ENCODE assay signal across 10 mouse cellular contexts in the genomic region with DNA sequence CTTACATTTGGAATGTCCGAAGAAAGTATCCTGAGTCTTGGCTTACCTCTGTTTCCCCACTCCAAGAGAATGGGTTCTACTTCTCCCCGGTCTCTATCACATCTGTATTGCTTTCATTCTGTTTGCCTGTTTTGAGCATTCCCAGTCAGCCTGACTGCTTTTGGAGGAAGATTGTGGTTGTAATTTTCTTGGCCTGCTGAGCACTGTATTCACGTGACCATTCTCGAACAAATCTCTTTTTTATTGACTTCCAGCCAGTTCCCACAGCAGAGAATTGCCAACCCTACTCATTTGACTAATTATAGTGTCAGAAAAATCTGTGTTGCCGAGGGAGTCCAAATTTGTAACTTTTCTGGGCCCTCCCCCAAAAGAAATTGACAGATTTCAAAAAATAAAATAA. TPM values are rescaled to one million over a fixed set of nuclear protein-coding genes. Genes with fewer than 3 reads are reported as not detected.
A peak's percentile ranks its signal among the peaks of the same experiment; 100 is the strongest.
DNase-seq lines count a peak whose midpoint lies in the region; ATAC-seq and TF ChIP-seq lines count a peak whose summit lies in the region.
"Had no signal": no experiment of that assay in that cellular context is flagged by ENCODE, and none has a peak within 500 bp of the region (broad histone marks: within the 10 kb centered on the region; RNA-seq: fewer than 3 reads in every experiment).

A gene (minus strand): TSS at position 121 of the 400 bp plus-strand sequence.

- H3K36me3 ChIP-seq in lung, postnatal 0 days (ENCODE audit: insufficient read depth, low read length) = no peaks in the 10 kb centered on the region
- H3K36me3 ChIP-seq: limb, embryonic 13.5 days had no signal

- H3K9ac ChIP-seq in lung, postnatal 0 days (replicated peaks; ENCODE audit: low read depth) = no peak within 1 kb of the TSS
- H3K9ac ChIP-seq: limb, embryonic 13.5 days had no signal

- H3K27me3 ChIP-seq in lung, postnatal 0 days (replicated peaks; ENCODE audit: insufficient read depth, low read length) = no peaks in the 10 kb centered on the region
- H3K27me3 ChIP-seq: limb, embryonic 13.5 days had no signal

- ATAC-seq in lung, postnatal 0 days = no peak

- peak within 1 kb of the TSS; percentile 15; the same call in 1 of the 2 replicates for H3K4me2 ChIP-seq in lung, postnatal 0 days (replicated peaks; ENCODE audit: low read depth, low read length)
- H3K4me2 ChIP-seq: limb, embryonic 13.5 days had no signal

- H3K4me3 ChIP-seq in left cerebral cortex, adult 2 months = no peak within 1 kb of the TSS
- H3K4me3 ChIP-seq in lung, postnatal 0 days (ENCODE audit: low read depth, low read length) = 0 out of 2 replicates have a peak within 1 kb of the TSS, but pooled peaks have one; percentile 3
- H3K4me3 ChIP-seq: erythroblast, embryonic 14.5 days; limb, embryonic 13.5 days had no signal

- H3K27ac ChIP-seq in left cerebral cortex, adult 2 months = no peak within 1 kb of the TSS
- H3K27ac ChIP-seq in lung, postnatal 0 days (ENCODE audit: low read length) = no peak within 1 kb of the TSS
- H3K27ac ChIP-seq: limb, embryonic 13.5 days had no signal

- H3K9me3 ChIP-seq in lung, postnatal 0 days (ENCODE audit: low read length) = no peaks in the 10 kb centered on the region
- H3K9me3 ChIP-seq: limb, embryonic 13.5 days had no signal

- DNase-seq in left cerebral cortex, adult 11 months (ENCODE audit: low spot score) = peak; percentile 1
- no peak for DNase-seq in left cerebral cortex, adult 2 months (ENCODE audit: extremely low spot score in 1 of 2, low spot score in 2 of 2)
- no peak for DNase-seq in adrenal gland, postnatal 4 days (ENCODE audit: low spot score in 2 of 2)
- DNase-seq in gastrocnemius, postnatal 36 days = peak in 1 of 2 experiments; percentile 12
- DNase-seq in lung, postnatal 0 days (ENCODE audit: low spot score) = peak; percentile 52
- DNase-seq in thymus, postnatal 14 days = no peak
- no peak for DNase-seq in left cerebral cortex, adult 18-20 months (ENCODE audit: low spot score in 2 of 2)
- DNase-seq in retina, postnatal 1 day = no peak

- intact Hi-C loops in left cerebral cortex, adult 2 months (cut with DNase I) = no loop called here
- intact Hi-C loops in gastrocnemius, postnatal 36 days (cut with DNase I) = no loop called here

- WGBS in lung, postnatal 0 days = 42% methylated on average over 5 of the region's 5 CpGs

- no peaks in the 10 kb centered on the region for H3K4me1 ChIP-seq in lung, postnatal 0 days (ENCODE audit: insufficient read depth, low read depth, low read length)

- TF ChIP-seq CTCF in left cerebral cortex, adult 2 months (IDR thresholded peaks at IDR 0.05) = no peak
- no peak for TF ChIP-seq CTCF in lung, postnatal 0 days (IDR thresholded peaks at IDR 0.05)

- TF ChIP-seq EP300 in lung, postnatal 0 days (IDR thresholded peaks at IDR 0.05) = no peak

RNA-seq across cellular contexts. Expression of the gene that starts here (rescaled TPM):
- total RNA-seq in left cerebral cortex, adult 2 months (2021) = 1 to 10 TPM; 2.9 to 3.1 TPM
- 10 to 100 TPM; 32.6 to 34.8 TPM for total RNA-seq in adrenal gland, postnatal 4 days (2021)
- 10 to 100 TPM; 24.7 to 30.4 TPM for total RNA-seq in gastrocnemius, postnatal 36 days (2021)
- 7.6 and 8.7 TPM in 2 replicates for polyA plus RNA-seq in lung, postnatal 0 days (2015; fragmentation: Nextera tagmentation; extraction: Ambion mirVana)
- total RNA-seq in left cerebral cortex, adult 18-20 months (2021) = 1 to 10 TPM; 3.0 to 6.5 TPM
- polyA plus RNA-seq: erythroblast, embryonic 14.5 days had no signal

Comparison
In these comparisons a context has a peak if more than half of its experiments do, and no peak if none do; other contexts are left out.
1. DNase-seq: peak in left cerebral cortex, adult 11 months (single experiment) and lung, postnatal 0 days (single experiment); none in left cerebral cortex, adult 2 months (0 of 2), adrenal gland, postnatal 4 days (0 of 2), thymus, postnatal 14 days (single experiment), left cerebral cortex, adult 18-20 months (0 of 2) and retina, postnatal 1 day (single experiment).